Mouse (Mus musculus) lung, adult 18-20 months (tissue): ENCODE results near the gene Pik3r3.
A peak's percentile ranks its signal among the peaks of the same experiment; 100 is the strongest.
"Not testable (repeated sequence)": the region's sequence is repeated elsewhere in the genome, so short reads cannot be mapped to it uniquely, and the experiment has no call there.

Experiments
- DNase-seq, 2 experiments: peaks; one replicate each; pipeline ENCODE4 v3.0.0; 2022; ENCODE audit warnings: mixed read lengths in 2 of 2

The Pik3r3 gene

GRCm38 (mm10) chr4:116221140-116221851 is at the start of gene Pik3r3:
Pik3r3 (plus strand) TSS chr4:116221618.
- DNase-seq = peak; percentile 99

- no peak for DNase-seq
Measured at GRCm38 (mm10) chr4:116173072-116173471, 48.3 kb upstream of the Pik3r3 start, which contains the start of the genes 1700042G07Rik and Gm49337. 1700042G07Rik (plus strand) TSS chr4:116173372. Gm49337 (plus strand) TSS chr4:116173384.

GRCm38 (mm10) chr4:116173752-116174151 is 47.7 kb upstream of the Pik3r3 start:
- DNase-seq = no peak

GRCm38 (mm10) chr4:116174466-116175116 is 46.8 kb upstream of the Pik3r3 start:
- DNase-seq = peak in 1 of 2 experiments; percentile 61

DNA sequence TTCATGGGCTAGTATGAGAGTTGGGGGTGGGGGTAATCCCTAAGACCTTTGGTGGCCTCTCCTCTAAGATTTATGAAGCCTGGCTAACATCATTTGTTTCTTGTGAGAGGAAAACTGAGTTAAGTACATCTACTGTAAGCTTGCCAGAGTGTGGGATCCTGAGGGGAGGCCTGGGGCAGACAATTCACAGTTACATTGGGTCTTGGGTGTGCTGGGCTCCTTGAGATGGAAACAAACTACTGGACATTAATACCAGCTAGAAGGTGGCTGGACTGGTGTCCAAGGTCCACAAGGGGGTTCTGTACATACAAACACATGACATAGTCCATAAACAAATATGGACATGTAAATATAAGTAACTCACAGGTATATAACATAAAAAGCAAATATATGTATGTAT is 46.3 kb upstream of the Pik3r3 start:
- DNase-seq = no peak

- no peak for DNase-seq
Measured at GRCm38 (mm10) chr4:116175711-116176542, 45.5 kb upstream of the Pik3r3 start.

GRCm38 (mm10) chr4:116176543-116176988 is 44.9 kb upstream of the Pik3r3 start:
- peak; percentile 88 to 93 for DNase-seq

DNA sequence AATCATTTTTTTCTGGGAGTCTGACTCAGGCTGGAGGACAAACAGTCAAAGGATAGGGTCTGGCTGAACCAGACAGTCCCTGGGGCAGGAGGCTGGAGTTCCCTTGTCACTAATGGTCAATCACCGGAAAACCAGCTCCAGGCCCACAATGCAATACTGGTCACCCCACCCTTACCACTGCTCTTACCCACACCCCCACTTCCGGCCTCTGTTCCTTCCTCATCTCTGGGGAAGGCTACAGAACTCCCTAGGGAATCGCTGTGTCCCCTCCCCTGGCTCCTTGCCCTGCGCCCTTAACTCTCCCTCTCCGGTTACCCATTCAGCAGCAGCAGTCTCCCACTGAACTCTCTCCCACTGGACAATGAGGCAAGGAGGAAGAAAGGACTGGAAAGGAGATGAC is 44.3 kb upstream of the Pik3r3 start:
- peak; percentile 85 to 88 for DNase-seq

- DNase-seq = no peak
Measured at GRCm38 (mm10) chr4:116182079-116182478, 39.3 kb upstream of the Pik3r3 start.

DNA sequence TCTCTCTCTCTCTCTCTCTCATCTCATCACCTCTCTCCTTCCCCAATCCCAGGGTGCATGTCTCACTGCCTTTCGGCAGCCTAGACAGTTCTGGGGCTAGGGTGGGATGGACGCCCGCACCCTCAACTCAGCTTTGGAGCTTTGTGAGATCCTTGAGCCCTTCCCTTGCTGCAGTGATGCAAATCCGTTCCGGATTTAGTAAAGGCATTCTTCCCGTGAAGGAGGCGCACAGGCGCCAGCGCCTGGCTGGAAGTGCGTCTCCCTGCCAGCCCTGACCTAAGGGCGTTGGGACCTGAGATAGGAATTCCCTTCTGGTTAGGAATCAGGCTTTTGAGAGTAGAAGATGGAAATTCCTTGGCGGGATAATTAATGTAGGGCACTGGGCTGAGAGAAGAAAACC is 38.7 kb upstream of the Pik3r3 start:
- peak; percentile 49 to 60 for DNase-seq

DNA sequence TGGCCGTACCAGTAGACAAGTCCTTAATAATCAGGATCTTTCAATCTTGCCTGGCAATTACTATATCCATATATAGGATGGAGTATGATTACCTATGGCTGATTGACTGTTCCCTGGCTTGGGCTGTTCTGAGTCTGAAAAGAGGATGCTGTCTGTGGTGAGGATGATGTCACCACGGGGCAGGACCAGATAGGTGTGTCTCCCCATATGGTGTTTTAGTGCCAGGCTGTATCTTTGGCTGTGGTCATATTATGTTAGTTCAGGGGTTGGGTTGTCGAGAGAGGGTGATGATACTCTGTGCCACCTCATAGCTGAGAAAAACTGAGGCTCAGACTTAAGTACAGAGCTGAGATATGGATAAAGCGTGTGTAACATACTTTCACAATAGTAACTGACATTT is 36.3 kb upstream of the Pik3r3 start:
- DNase-seq = no peak

DNA sequence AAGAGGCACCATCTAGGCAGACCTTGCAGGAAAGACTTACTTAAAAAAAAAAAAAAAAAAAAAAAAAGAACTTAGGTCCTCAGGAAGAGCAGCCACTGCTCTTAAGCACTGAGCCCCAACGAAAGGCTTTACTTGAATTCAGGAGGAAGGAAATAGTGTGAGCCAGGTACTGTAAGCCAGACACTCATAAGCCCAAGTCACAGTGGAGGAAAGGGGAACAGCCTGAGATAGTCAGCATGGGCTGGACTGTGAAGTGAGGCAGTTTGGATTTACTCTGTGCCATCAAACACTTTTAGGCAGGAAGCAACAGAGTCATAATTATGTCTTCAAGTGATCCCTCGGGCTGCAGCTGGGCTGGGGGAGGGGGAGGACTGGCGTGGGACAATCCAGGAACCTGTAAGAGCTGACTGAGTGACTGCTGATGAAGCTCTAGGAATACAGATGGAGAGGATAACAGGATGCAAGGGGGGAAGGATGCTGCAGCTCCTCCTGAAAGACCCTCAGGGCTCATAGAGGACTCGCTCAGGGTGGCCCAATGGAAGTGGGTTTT is 29.1 kb upstream of the Pik3r3 start:
- DNase-seq = no peak

- DNase-seq = no peak
Measured at GRCm38 (mm10) chr4:116193583-116194383, 27.6 kb upstream of the Pik3r3 start.

- DNase-seq = no peak
Measured at GRCm38 (mm10) chr4:116198422-116198821, 23.0 kb upstream of the Pik3r3 start.

- no peak for DNase-seq
Measured at GRCm38 (mm10) chr4:116204422-116204821, 17.0 kb upstream of the Pik3r3 start.

- no peak for DNase-seq
Measured at GRCm38 (mm10) chr4:116206531-116206930, 14.9 kb upstream of the Pik3r3 start.

DNA sequence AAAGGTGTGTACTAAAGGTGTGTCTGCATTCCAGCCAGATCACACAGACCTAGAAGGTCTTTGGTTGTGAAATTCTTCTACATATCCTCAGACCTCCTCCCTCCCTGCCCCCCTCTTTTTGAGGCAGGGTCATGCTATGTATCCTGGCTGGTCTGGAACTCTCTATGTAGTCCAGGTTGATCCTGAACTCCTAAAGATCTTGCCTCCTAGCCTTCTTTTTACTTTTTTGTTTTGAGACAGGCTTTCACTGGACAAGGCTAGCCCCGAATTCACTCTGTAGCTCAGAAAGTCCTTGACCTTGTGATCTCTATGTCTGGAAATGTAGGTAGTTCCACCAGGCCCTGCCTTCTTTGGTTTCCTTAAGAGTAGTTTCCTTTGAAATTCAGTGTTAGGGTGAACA is 12.5 kb upstream of the Pik3r3 start:
- DNase-seq = no peak

- no peak for DNase-seq
Measured at GRCm38 (mm10) chr4:116215895-116216605, 5.4 kb upstream of the Pik3r3 start.

- no peak for DNase-seq
Measured at GRCm38 (mm10) chr4:116217046-116217445, 4.4 kb upstream of the Pik3r3 start.

- DNase-seq = not testable (repeated sequence)
Measured at GRCm38 (mm10) chr4:116217661-116218060, 3.8 kb upstream of the Pik3r3 start.

DNA sequence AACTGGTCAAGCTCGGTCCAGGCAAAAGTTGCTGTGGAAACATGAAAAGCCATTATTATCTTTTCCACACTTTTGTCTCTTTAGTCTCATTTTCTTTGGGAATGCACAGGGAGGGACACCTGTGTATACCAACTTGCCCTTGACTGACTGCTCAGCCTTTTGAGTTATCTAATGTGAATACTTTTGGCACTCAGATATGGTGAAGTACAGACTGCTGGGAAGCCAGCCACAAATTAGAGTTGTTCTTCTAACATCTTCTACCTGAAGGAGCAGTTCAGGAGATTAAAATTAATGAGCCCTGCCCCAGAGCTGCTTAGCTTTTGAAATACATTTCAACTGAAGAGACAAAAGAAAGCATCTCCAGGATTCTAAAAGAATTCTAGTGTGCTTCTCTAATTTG is 2.4 kb upstream of the Pik3r3 start:
- DNase-seq = no peak
